Mouse (Mus musculus) neural tube, embryonic 14.5 days (tissue): Measurements from ENCODE around the gene Tas2r119. TPM values are rescaled to one million over a fixed set of nuclear protein-coding genes. Genes with fewer than 3 reads are reported as not detected.
"Not testable (repeated sequence)": the region's sequence is repeated elsewhere in the genome, so short reads cannot be mapped to it uniquely, and the experiment has no call there.

ENCODE experiments used
- ATAC-seq: fragments of 200-750 bp; cut with Nextera tagmentation; 2 replicates; pipeline ENCODE4 v1.8.0; 2017; ENCODE audit warnings: low read depth, mild to moderate bottlenecking, moderate TSS enrichment, moderate library complexity
- H3K27ac ChIP-seq: fragments of 300-500 bp; sonication (generic); 2 replicates; pipeline ENCODE4 v1.5.1; 2014; ENCODE audit warnings: low read depth, mild to moderate bottlenecking, control low read depth, low read length, moderate library complexity, mixed read lengths
- H3K27me3 ChIP-seq: fragments of 300-500 bp; sonication (generic); 2 replicates; pipeline ENCODE4 v1.6.1; 2014; ENCODE audit warnings: low read length; ENCODE audit not compliant: control insufficient read depth, insufficient read depth
- H3K36me3 ChIP-seq: fragments of 300-500 bp; sonication (generic); 2 replicates; pipeline ENCODE4 v1.6.1; 2014; ENCODE audit warnings: low read length, mixed read lengths; ENCODE audit not compliant: control insufficient read depth, insufficient read depth
- H3K4me1 ChIP-seq: fragments of 300-500 bp; sonication (generic); 2 replicates; pipeline ENCODE4 v1.6.1; 2014; ENCODE audit warnings: low read length; ENCODE audit not compliant: control insufficient read depth, insufficient read depth
- H3K4me2 ChIP-seq: fragments of 300-500 bp; sonication (generic); 2 replicates; pipeline ENCODE4 v1.6.1; 2014; ENCODE audit warnings: mild to moderate bottlenecking, low read depth, low read length, control low read depth
- H3K4me3 ChIP-seq: fragments of 300-500 bp; sonication (generic); 2 replicates; pipeline ENCODE4 v1.5.1; 2014; ENCODE audit warnings: low read depth, low read length, control low read depth, mixed read lengths
- H3K9ac ChIP-seq: fragments of 300-500 bp; sonication (generic); replicated peaks from 2 replicates; pipeline ENCODE4 v1.6.1; 2014; ENCODE audit warnings: low read depth, mild to moderate bottlenecking, control low read depth, low read length, mixed read lengths
- H3K9me3 ChIP-seq: fragments of 300-500 bp; sonication (generic); 2 replicates; pipeline ENCODE4 v1.6.1; 2016; ENCODE audit warnings: low read length; ENCODE audit not compliant: control insufficient read depth
- WGBS: fragments of 180-500 bp; shearing (Covaris S2); extraction: QIAGEN DNeasy Blood & Tissue Kit; methylation state at CpG from one replicate; pipeline ENCODE4 v1.1.7; 2014; 5-methylcytosine and 5-hydroxymethylcytosine counted together
- polyA plus RNA-seq: library from polyadenylated mRNA; unstranded; fragments of >200 nt; fragmentation: Nextera tagmentation; extraction: Ambion mirVana; gene quantifications from 2 replicates; pipeline ENCODE4 v1.2.1, GENCODE M21; 2014

Tas2r119 gene
- polyA plus RNA-seq, 1 experiment from 2014 or later: not detected

DNA sequence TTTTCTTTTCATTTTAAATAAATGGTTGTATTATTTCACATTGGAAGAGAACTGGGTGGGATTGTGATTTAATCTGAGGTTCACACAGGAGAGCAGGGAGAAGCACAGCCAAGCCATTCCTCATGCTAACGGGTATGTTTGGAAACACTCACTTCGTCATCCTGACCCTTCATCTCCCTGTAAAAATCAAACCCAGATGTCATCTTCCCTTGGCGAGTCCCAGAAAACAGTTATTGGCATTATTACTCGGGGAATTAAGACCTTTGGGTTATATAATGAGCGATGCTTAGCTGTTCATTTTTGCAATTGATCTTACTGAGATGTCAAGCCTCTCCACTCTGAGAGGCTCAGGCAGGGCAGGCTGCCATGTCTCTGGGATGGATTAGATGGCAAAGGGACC, 21.5 kb downstream of the Tas2r119 start:
- H3K4me2 ChIP-seq: no peak overlapping the region
- ATAC-seq: no peak

DNA sequence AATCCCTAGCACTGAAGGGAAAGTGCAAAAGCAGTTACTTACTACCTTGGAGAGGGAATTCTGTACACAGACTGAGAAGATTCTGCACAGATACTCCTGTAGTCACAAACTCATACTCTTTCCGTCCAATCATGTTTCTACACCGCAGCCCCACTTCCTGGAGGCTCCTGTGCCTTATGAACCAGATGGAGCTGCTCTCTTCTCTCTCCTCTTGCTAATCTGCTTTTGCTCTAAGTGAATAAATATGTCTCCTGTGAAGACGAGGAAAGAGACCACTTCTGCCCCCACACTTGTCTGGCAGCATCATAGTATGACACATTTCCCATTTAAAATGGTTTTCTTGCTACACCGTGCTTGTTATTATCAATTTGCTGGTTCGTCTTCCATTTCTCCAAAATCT, 26.2 kb downstream of the Tas2r119 start:
- Histone ChIP-seq H3K36me3 (no peaks in the 10 kb centered on the region), H3K4me3 (no peak overlapping the region), H3K4me2 (no peak overlapping the region), H3K9me3 (no peaks in the 10 kb centered on the region), H3K9ac (no peak overlapping the region), H3K27ac (no peak overlapping the region), H3K4me1 (no peaks in the 10 kb centered on the region), H3K27me3 (no peaks in the 10 kb centered on the region)
- 88% methylated on average over 5 of the region's 5 CpGs for WGBS
- no peak for ATAC-seq

More for the DNA sequence above, 21.5 kb downstream of the Tas2r119 start:
- H3K9ac ChIP-seq: no peak overlapping the region
- H3K36me3 ChIP-seq: no peaks in the 10 kb centered on the region
- no peaks in the 10 kb centered on the region for H3K4me1 ChIP-seq
- no peak overlapping the region for H3K27ac ChIP-seq
- 73% methylated on average over 5 of the region's 5 CpGs for WGBS
- H3K9me3 ChIP-seq: no peaks in the 10 kb centered on the region
- H3K27me3 ChIP-seq: no peaks in the 10 kb centered on the region
- no peak overlapping the region for H3K4me3 ChIP-seq

DNA sequence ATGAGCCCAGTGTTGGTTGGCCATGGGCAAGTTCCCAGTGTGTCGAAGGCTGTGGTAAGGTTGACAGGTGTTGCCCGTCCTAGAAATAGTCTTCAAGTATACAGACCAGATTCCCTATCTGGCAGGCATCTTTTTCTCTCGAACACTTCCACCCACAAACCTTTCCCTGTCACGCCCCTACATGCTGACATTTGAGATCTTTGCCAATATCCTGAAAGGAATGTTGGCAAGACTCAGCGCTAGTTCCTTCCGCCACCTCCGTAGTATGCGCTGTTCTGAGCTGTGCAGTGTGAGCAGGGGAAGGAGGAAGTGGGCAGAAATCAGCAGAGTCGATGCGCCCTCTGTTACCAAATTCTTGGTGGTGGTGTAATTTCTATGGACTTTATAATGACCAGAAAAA, 27.8 kb downstream of the Tas2r119 start:
- Histone ChIP-seq H3K9ac (no peak overlapping the region), H3K4me3 (no peak overlapping the region), H3K27ac (no peak overlapping the region), H3K4me2 (no peak overlapping the region), H3K9me3 (no peaks in the 10 kb centered on the region), H3K4me1 (no peaks in the 10 kb centered on the region), H3K27me3 (no peaks in the 10 kb centered on the region), H3K36me3 (no peaks in the 10 kb centered on the region)
- WGBS: 96% methylated on average over 10 of the region's 10 CpGs
- no peak for ATAC-seq

DNA sequence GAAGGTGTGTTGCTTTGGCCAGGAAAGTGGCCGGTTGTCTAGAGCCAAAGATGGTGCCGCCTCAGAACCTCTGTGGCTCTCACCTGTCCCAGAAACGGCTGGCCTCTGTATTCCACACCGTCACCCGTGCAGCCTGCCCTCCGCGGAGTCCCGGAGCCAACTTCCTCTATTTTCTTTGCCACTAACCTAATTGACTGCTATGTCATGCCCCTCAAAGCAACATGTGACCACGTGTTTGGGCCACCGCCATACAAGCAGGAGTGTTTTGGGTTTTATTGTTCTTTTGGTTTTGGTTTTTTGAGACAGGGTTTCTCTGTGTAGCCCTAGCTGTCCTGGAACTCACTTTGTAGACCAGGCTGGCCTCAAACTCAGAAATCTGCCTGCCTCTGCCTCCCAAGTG, 37.6 kb downstream of the Tas2r119 start:
- not testable (repeated sequence) for H3K27ac ChIP-seq, H3K4me2 ChIP-seq, H3K36me3 ChIP-seq, H3K27me3 ChIP-seq, H3K9ac ChIP-seq, H3K4me3 ChIP-seq, H3K4me1 ChIP-seq, ATAC-seq, H3K9me3 ChIP-seq
- WGBS: 96% methylated on average over 10 of the region's 10 CpGs

DNA sequence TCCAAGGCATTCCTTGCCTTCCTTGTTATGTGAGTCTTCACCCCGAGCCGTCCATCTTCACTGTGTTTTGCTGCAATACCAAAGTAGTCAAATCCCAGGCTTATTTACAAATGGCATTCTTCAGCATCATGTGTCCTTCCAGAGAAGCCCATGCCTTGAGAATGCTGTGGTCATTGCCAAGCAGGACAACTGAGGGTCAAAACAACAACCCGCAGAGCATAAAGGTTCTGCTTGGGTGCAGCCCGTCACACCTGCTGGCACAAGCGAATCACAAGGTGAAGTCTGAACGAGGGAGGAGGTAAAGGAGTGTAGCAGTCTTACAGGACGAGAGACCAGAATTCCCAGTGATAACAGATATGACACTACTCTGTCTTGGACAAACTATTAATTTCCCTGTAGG, 45.9 kb downstream of the Tas2r119 start:
- Histone ChIP-seq H3K4me3 (no peak overlapping the region), H3K9me3 (no peaks in the 10 kb centered on the region), H3K27me3 (no peaks in the 10 kb centered on the region), H3K4me1 (no peaks in the 10 kb centered on the region), H3K36me3 (no peaks in the 10 kb centered on the region), H3K4me2 (no peak overlapping the region), H3K27ac (no peak overlapping the region), H3K9ac (no peak overlapping the region)
- ATAC-seq: no peak
- 92% methylated on average over 7 of the region's 7 CpGs for WGBS

DNA sequence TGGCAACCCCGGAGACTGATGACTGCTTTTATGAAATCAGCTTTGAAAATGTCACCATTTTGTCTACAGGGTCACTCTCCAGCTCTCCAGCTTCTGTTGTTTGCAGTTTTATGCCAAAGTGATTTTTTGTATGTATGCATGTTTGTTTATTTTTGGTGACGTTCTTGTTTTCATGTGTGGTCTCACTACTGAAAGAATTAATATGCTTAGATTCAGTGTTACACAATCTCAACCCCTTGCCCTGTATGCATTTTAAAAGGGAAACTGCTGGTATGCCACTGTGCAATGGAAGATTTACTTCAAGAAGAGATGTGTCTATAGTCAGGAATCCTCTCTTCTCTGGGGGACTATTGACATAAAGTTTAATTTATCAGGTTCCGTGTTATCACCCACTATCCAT, 48.3 kb downstream of the Tas2r119 start:
- no peaks in the 10 kb centered on the region for H3K27me3 ChIP-seq
- H3K4me2 ChIP-seq: no peak overlapping the region
- H3K4me1 ChIP-seq: no peaks in the 10 kb centered on the region
- no peak for ATAC-seq
- no peak overlapping the region for H3K4me3 ChIP-seq
- no peak overlapping the region for H3K9ac ChIP-seq
- no peak overlapping the region for H3K27ac ChIP-seq
- H3K36me3 ChIP-seq: no peaks in the 10 kb centered on the region
- no peaks in the 10 kb centered on the region for H3K9me3 ChIP-seq
- WGBS: 87% methylated on average over 3 of the region's 3 CpGs

DNA sequence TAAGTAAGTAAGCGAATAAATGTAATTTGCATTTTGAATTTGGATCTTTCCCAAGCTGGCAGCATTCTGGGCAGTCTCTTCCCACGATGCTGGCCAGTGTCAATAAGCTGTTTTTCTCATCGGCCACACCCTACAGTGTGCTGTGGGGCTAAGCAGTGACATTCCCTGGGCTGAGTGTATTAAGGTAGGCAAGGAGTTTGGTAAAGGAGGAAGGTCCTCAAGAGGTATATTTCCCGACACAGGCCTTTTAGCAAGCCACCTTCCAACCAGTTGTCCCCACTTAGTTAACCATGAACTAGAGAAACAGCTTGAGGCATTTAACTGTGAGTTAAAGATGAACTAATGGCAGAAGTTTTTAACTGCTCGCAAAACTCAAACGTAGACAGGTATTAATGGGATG, 49.3 kb downstream of the Tas2r119 start:
- WGBS: 88% methylated on average over 6 of the region's 6 CpGs
- H3K27me3 ChIP-seq: no peaks in the 10 kb centered on the region
- ATAC-seq: no peak
- H3K9ac ChIP-seq: no peak overlapping the region
- no peaks in the 10 kb centered on the region for H3K9me3 ChIP-seq
- no peaks in the 10 kb centered on the region for H3K36me3 ChIP-seq
- no peaks in the 10 kb centered on the region for H3K4me1 ChIP-seq
- no peak overlapping the region for H3K27ac ChIP-seq
- no peak overlapping the region for H3K4me2 ChIP-seq
- H3K4me3 ChIP-seq: no peak overlapping the region

DNA sequence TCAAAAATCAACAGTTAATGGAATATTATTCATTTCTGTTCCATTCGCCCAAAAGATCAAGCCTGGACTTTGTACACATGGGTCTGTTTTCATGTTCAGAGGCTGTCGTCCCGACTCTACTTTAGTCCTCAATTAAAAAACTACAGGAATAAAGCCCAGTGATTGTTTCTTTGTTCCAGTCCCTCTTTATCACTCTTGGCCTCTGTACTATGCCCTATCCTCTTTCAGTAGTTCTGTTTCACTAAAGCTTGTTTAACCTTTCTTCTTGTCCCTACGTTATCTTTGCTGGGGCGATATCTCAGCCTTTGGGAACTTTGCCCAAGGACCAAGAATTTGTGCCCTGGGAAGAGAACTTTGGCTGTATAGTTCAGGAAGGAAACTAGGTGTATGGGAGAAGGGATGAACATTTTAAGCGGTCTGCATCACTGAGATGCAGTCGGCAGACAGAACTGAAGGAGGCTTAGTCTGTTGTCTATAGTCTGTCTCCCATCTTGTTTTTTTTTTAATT, 49.9 kb downstream of the Tas2r119 start:
- Histone ChIP-seq H3K27me3 (no peaks in the 10 kb centered on the region), H3K36me3 (no peaks in the 10 kb centered on the region), H3K9ac (no peak overlapping the region), H3K4me1 (no peaks in the 10 kb centered on the region), H3K4me3 (no peak overlapping the region), H3K4me2 (no peak overlapping the region), H3K27ac (no peak overlapping the region), H3K9me3 (no peaks in the 10 kb centered on the region)
- WGBS: 89% methylated on average over 7 of the region's 7 CpGs
- no peak for ATAC-seq
